Mouse (Mus musculus) liver (tissue): Measurements from ENCODE around the gene Bet1l.

Experiments used
- DNase-seq: peaks from one replicate; pipeline ENCODE4 v3.0.0-alpha.2; 2020; ENCODE audit warnings: mixed read lengths

The Bet1l gene

DNA sequence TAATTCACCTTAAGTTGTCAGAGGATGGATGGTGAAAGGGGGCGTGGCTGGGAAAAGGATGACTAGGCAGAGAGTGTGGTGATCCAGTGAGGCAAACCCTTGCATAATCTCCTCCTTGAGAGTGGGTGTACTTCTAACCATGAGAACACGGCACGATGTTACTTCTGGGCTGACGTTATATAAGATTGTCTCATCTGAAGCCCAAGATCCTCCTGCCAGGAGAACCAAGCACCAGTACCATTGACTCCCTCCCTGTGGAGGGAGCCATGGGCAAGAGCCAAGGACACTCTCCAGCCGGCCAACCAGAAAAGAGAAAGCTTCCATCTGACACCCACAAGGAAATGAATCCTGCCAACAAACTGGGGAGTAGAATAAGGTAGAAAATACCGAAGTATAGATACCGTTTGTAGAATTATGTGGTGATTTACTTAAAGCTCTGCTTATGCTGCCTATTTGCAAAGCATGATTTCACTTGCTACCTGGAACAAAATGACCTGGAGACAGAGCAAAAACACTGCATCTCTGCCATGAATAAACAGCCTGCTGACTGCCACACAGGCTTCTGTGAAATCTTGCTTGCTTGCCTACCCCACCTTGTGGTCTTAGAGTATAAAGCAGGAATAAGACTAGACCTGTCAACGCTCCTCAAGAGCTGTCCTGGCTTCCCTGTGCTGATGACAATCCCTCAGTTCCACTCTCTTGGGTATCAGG is 29.1 kb downstream of the Bet1l start:
- no peak for DNase-seq

- no peak for DNase-seq
Observed at GRCm38 (mm10) chr7:140822731-140823130, 34.6 kb downstream of the Bet1l start.

- DNase-seq: peak; percentile 39
Observed at GRCm38 (mm10) chr7:140821653-140822329, 35.6 kb downstream of the Bet1l start, which contains the start of gene Zfp941. Gene Zfp941 (minus strand): TSS chr7:140822178.

- DNase-seq: no peak
Observed at GRCm38 (mm10) chr7:140821305-140821652, 36.1 kb downstream of the Bet1l start.

- DNase-seq: no peak
Observed at GRCm38 (mm10) chr7:140820173-140820572, 37.2 kb downstream of the Bet1l start.

- DNase-seq: no peak
Observed at GRCm38 (mm10) chr7:140812850-140813249, 44.5 kb downstream of the Bet1l start.

DNA sequence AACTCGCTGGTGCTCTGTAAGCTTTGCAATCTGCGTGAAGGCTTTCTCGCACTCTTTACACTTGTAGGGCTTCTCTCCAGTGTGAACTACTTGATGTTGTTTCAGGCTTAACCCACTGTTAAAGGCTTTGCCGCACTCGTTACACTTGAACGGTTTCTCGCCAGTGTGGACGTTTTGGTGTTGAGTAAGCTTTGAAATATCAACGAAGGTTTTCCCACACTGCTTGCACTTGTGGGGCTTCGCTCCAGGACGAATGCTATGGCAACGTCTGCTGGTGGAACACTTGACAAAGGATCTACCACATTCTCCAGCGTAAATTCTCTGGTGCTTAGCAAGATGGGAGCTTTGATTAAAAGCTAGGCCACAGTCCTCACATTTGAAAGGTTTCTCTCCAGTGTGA is 45.7 kb downstream of the Bet1l start:
- no peak for DNase-seq

DNA sequence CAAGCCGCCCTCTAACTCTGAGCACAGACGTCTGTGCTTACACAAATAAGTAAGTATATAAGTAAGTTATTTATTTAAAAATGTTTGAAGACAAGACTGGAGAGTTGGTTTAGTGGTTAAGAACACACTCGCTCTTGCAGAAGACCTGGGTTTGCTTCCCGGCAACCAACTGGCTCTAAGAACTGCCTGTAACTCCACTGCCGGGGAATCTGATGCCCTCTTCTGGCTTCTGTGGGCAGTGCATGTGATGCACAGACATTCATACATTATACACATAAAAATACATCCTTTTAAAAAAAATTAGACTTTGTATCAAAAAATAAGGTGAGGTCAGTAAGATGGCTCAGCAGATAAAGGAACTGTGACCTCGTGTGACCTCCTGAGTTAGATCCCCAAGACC is 46.9 kb downstream of the Bet1l start:
- DNase-seq: no peak

- DNase-seq: peak; percentile 43
Observed at GRCm38 (mm10) chr7:140805704-140806103, 51.7 kb downstream of the Bet1l start.
